Mouse (Mus musculus): ENCODE data around the gene Ap3s2.
A peak's percentile ranks its signal among the peaks of the same experiment; 100 is the strongest.

Gene Ap3s2

GRCm38 (mm10) chr7:79920344-79920983 lies at the start of gene Ap3s2:
Gene Ap3s2 (minus strand): TSS chr7:79920649.
- DNase-seq (ENCODE audit: extremely low read depth, insufficient read length, low spot score): peak; percentile 91

- DNase-seq (ENCODE audit: extremely low read depth, insufficient read length, low spot score): no peak
Measured at GRCm38 (mm10) chr7:79968326-79968725, 47.9 kb upstream of the Ap3s2 start.

GRCm38 (mm10) chr7:79961600-79961999 lies 41.2 kb upstream of the Ap3s2 start:
- no peak for DNase-seq (ENCODE audit: extremely low read depth, insufficient read length, low spot score)

GRCm38 (mm10) chr7:79956131-79956530 lies 35.7 kb upstream of the Ap3s2 start:
- DNase-seq (ENCODE audit: extremely low read depth, insufficient read length, low spot score): no peak

- DNase-seq (ENCODE audit: extremely low read depth, insufficient read length, low spot score): no peak
Measured at GRCm38 (mm10) chr7:79954890-79955289, 34.4 kb upstream of the Ap3s2 start.

GRCm38 (mm10) chr7:79951038-79951437 lies 30.6 kb upstream of the Ap3s2 start:
- DNase-seq (ENCODE audit: extremely low read depth, insufficient read length, low spot score): no peak

GRCm38 (mm10) chr7:79950236-79950635 lies 29.8 kb upstream of the Ap3s2 start:
- no peak for DNase-seq (ENCODE audit: extremely low read depth, insufficient read length, low spot score)

- DNase-seq (ENCODE audit: extremely low read depth, insufficient read length, low spot score): no peak
Measured at GRCm38 (mm10) chr7:79935511-79936205, 15.2 kb upstream of the Ap3s2 start.

GRCm38 (mm10) chr7:79934862-79935510 lies 14.5 kb upstream of the Ap3s2 start, which contains the start of gene Arpin:
Gene Arpin (minus strand): TSS chr7:79935359.
- peak; percentile 86 for DNase-seq (ENCODE audit: extremely low read depth, insufficient read length, low spot score)

GRCm38 (mm10) chr7:79934461-79934860 lies 14.0 kb upstream of the Ap3s2 start:
- DNase-seq (ENCODE audit: extremely low read depth, insufficient read length, low spot score): no peak

- no peak for DNase-seq (ENCODE audit: extremely low read depth, insufficient read length, low spot score)
Measured at GRCm38 (mm10) chr7:79928516-79929052, 8.1 kb upstream of the Ap3s2 start.

- DNase-seq (ENCODE audit: extremely low read depth, insufficient read length, low spot score): no peak
Measured at GRCm38 (mm10) chr7:79914556-79914955, 5.9 kb downstream of the Ap3s2 start.

- no peak for DNase-seq (ENCODE audit: extremely low read depth, insufficient read length, low spot score)
Measured at GRCm38 (mm10) chr7:79907356-79907755, 13.1 kb downstream of the Ap3s2 start.

GRCm38 (mm10) chr7:79906914-79907313 lies 13.5 kb downstream of the Ap3s2 start:
- no peak for DNase-seq (ENCODE audit: extremely low read depth, insufficient read length, low spot score)

GRCm38 (mm10) chr7:79905193-79905592 lies 15.3 kb downstream of the Ap3s2 start:
- no peak for DNase-seq (ENCODE audit: extremely low read depth, insufficient read length, low spot score)

GRCm38 (mm10) chr7:79903160-79903792 lies 17.2 kb downstream of the Ap3s2 start:
- DNase-seq (ENCODE audit: extremely low read depth, insufficient read length, low spot score): no peak

- no peak for DNase-seq (ENCODE audit: extremely low read depth, insufficient read length, low spot score)
Measured at GRCm38 (mm10) chr7:79900753-79901152, 19.7 kb downstream of the Ap3s2 start.

- DNase-seq (ENCODE audit: extremely low read depth, insufficient read length, low spot score): no peak
Measured at GRCm38 (mm10) chr7:79895225-79895624, 25.2 kb downstream of the Ap3s2 start.

- DNase-seq (ENCODE audit: extremely low read depth, insufficient read length, low spot score): no peak
Measured at GRCm38 (mm10) chr7:79894790-79895189, 25.7 kb downstream of the Ap3s2 start.

GRCm38 (mm10) chr7:79892576-79893428 lies 27.6 kb downstream of the Ap3s2 start:
- DNase-seq (ENCODE audit: extremely low read depth, insufficient read length, low spot score): no peak

Measured in 3134 (cell line).